Mouse (Mus musculus) neural tube, embryonic 11.5 days (tissue): ENCODE measurements around the gene Mrps14. TPM values are rescaled to one million over a fixed set of nuclear protein-coding genes. Genes with fewer than 3 reads are reported as not detected.

ENCODE experiments used
- ATAC-seq: fragments of 200-750 bp; cut with Nextera tagmentation; 2 replicates; pipeline ENCODE4 v1.8.0; 2017; ENCODE audit warnings: moderate number of reproducible peaks, mild to moderate bottlenecking, moderate TSS enrichment, moderate library complexity; ENCODE audit not compliant: insufficient read depth, low FRiP score, low TSS enrichment
- DNase-seq: peaks from one replicate; pipeline ENCODE4 v3.0.0-alpha.2; 2015; ENCODE audit warnings: low spot score
- H3K27ac ChIP-seq: fragments of 300-500 bp; sonication (generic); 2 replicates; pipeline ENCODE4 v1.5.1; 2014; ENCODE audit warnings: low read depth, mild to moderate bottlenecking, low read length
- H3K27me3 ChIP-seq: fragments of 300-500 bp; sonication (generic); 2 replicates; pipeline ENCODE4 v1.6.1; 2014; ENCODE audit warnings: mild to moderate bottlenecking, low read length, mixed read lengths; ENCODE audit not compliant: control insufficient read depth, insufficient read depth
- H3K36me3 ChIP-seq: fragments of 300-500 bp; sonication (generic); 2 replicates; pipeline ENCODE4 v1.6.1; 2014; ENCODE audit warnings: mild to moderate bottlenecking, low read length, moderate library complexity, mixed read lengths; ENCODE audit not compliant: control insufficient read depth, insufficient read depth
- H3K4me1 ChIP-seq: fragments of 300-500 bp; sonication (generic); 2 replicates; pipeline ENCODE4 v1.6.1; 2014; ENCODE audit warnings: low read length, mixed read lengths; ENCODE audit not compliant: control insufficient read depth, insufficient read depth
- H3K4me2 ChIP-seq: fragments of 300-500 bp; sonication (generic); 2 replicates; pipeline ENCODE4 v1.6.1; 2014; ENCODE audit warnings: low read depth, mild to moderate bottlenecking, moderate library complexity
- H3K4me3 ChIP-seq: fragments of 300-500 bp; sonication (generic); 2 replicates; pipeline ENCODE4 v1.5.1; 2014; ENCODE audit warnings: low read depth, low read length
- H3K9ac ChIP-seq: fragments of 300-500 bp; sonication (generic); 2 replicates; pipeline ENCODE4 v1.6.1; 2014; ENCODE audit warnings: mild to moderate bottlenecking, low read length
- H3K9me3 ChIP-seq: fragments of 300-500 bp; sonication (generic); 2 replicates; pipeline ENCODE4 v1.6.1; 2016; ENCODE audit warnings: low read length; ENCODE audit not compliant: control insufficient read depth
- WGBS: fragments of 180-500 bp; shearing (Covaris S2); extraction: QIAGEN DNeasy Blood & Tissue Kit; methylation state at CpG from one replicate; pipeline ENCODE4 v1.1.7; 2014; 5-methylcytosine and 5-hydroxymethylcytosine counted together
- polyA plus RNA-seq: library from polyadenylated mRNA; unstranded; fragments of >200 nt; fragmentation: Nextera tagmentation; extraction: Ambion mirVana; gene quantifications from 2 replicates; pipeline ENCODE4 v1.2.1, GENCODE M21; 2014

Mrps14 gene
- polyA plus RNA-seq, 1 experiment from 2014 or later = 193 TPM

GRCm38 (mm10) chr1:160181216-160181615 is 13.8 kb upstream of the Mrps14 start:
- H3K36me3 ChIP-seq = no peaks in the 10 kb centered on the region
- H3K4me2 ChIP-seq = no peak overlapping the region
- H3K27ac ChIP-seq = no peak overlapping the region
- no peaks in the 10 kb centered on the region for H3K27me3 ChIP-seq
- no peak overlapping the region for H3K4me3 ChIP-seq
- no peaks in the 10 kb centered on the region for H3K9me3 ChIP-seq
- H3K9ac ChIP-seq = no peak overlapping the region
- peaks cover 3% of the 10 kb centered on the region; the same call in 1 of the 2 replicates for H3K4me1 ChIP-seq
- no peak for ATAC-seq
- 78% methylated on average over 4 of the region's 4 CpGs for WGBS
- no peak for DNase-seq

- Histone ChIP-seq H3K36me3 (no peaks in the 10 kb centered on the region), H3K9me3 (no peaks in the 10 kb centered on the region), H3K27ac (no peak overlapping the region), H3K4me2 (no peak overlapping the region), H3K27me3 (no peaks in the 10 kb centered on the region), H3K4me1 (peaks cover 3% of the 10 kb centered on the region; the same call in 1 of the 2 replicates), H3K4me3 (no peak overlapping the region), H3K9ac (no peak overlapping the region)
- DNase-seq = peak; percentile 76
- 26% methylated on average over 5 of the region's 5 CpGs for WGBS
- peak; percentile 78 for ATAC-seq
These were observed 10.5 kb upstream of the Mrps14 start for GRCm38 (mm10) chr1:160184506-160184905.

- ATAC-seq = no peak; the same call in 1 of the 2 replicates
These were observed 285 bp downstream of the Mrps14 start for GRCm38 (mm10) chr1:160195337-160195663.

DNA sequence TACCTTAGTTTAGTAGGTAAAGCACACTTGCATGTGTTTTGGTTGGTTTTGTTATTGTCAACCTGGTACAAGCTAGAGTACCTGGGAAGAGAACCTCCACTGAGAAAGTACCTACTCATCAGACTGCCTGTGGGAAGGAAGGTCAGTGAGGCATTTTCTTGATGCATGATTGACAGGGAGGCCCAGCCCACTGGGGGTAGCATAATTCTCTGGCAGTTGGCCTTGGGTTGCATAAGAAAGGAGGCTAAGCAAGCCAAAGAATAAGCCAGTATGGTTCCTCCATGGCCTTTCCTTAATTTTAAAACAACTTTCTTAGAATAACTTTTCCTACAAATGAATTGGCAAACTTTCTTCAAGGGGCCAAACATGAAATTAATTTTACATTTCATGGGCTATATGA is 10.5 kb downstream of the Mrps14 start:
- H3K9ac ChIP-seq = no peak overlapping the region
- H3K4me2 ChIP-seq = no peak overlapping the region
- H3K27me3 ChIP-seq = no peaks in the 10 kb centered on the region
- H3K4me3 ChIP-seq = no peak overlapping the region
- DNase-seq (no peak), ATAC-seq (no peak)
- H3K4me1 ChIP-seq = peaks cover 7% of the 10 kb centered on the region
- H3K9me3 ChIP-seq = no peaks in the 10 kb centered on the region
- no peak overlapping the region for H3K27ac ChIP-seq
- peaks cover 11% of the 10 kb centered on the region for H3K36me3 ChIP-seq

More at GRCm38 (mm10) chr1:160195337-160195663, 285 bp downstream of the Mrps14 start:
- peaks cover 5% of the 10 kb centered on the region; the same call in 1 of the 2 replicates for H3K4me1 ChIP-seq
- H3K4me2 ChIP-seq = peak overlapping the region; percentile 58
- no peaks in the 10 kb centered on the region for H3K9me3 ChIP-seq
- peak overlapping the region; percentile 73 for H3K4me3 ChIP-seq
- peak overlapping the region; percentile 34; the same call in 1 of the 2 replicates for H3K27ac ChIP-seq
- H3K9ac ChIP-seq = peak overlapping the region; percentile 75
- DNase-seq = no peak
- no peaks in the 10 kb centered on the region for H3K27me3 ChIP-seq
- H3K36me3 ChIP-seq = no peaks in the 10 kb centered on the region
- under 1% methylated on average over 13 of the region's 13 CpGs for WGBS

GRCm38 (mm10) chr1:160209844-160210243 is 14.8 kb downstream of the Mrps14 start:
- Histone ChIP-seq H3K4me3 (no peak overlapping the region), H3K4me1 (peaks cover 16% of the 10 kb centered on the region), H3K27ac (no peak overlapping the region), H3K9ac (no peak overlapping the region), H3K36me3 (peaks cover 8% of the 10 kb centered on the region), H3K27me3 (no peaks in the 10 kb centered on the region), H3K4me2 (no peak overlapping the region), H3K9me3 (no peaks in the 10 kb centered on the region)
- ATAC-seq (no peak), DNase-seq (no peak)
- WGBS = 56% methylated on average over 2 of the region's 2 CpGs

DNA sequence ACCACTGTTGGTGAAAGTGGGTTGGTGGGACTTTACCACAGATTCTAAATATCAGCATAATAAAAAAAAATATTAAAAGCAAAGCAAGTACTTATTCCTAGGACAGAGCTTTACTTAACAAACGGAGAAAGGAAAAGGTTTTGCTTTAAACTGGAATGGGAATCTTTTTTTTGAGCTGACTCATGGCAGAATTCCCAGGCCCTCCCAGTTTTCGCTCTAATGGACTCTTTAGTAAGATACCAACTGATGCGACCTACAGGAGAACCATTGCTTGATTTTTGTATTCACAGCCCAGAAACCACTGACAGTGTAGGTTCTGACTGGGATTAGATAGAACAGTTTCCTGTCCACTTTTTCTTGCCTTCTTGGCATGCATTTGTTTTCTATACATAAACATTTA is 15.6 kb downstream of the Mrps14 start:
- ATAC-seq (no peak), DNase-seq (no peak)
- Histone ChIP-seq H3K9me3 (no peaks in the 10 kb centered on the region), H3K36me3 (peaks cover 5% of the 10 kb centered on the region), H3K4me1 (peaks cover 16% of the 10 kb centered on the region), H3K9ac (no peak overlapping the region), H3K4me3 (peak overlapping the region; percentile 89; the same call in 1 of the 2 replicates), H3K4me2 (peak overlapping the region; percentile 69), H3K27me3 (no peaks in the 10 kb centered on the region), H3K27ac (no peak overlapping the region)
- 66% methylated on average over 3 of the region's 3 CpGs for WGBS

GRCm38 (mm10) chr1:160211597-160212122 is 16.6 kb downstream of the Mrps14 start:
- ATAC-seq = no peak
- Histone ChIP-seq H3K4me2 (peak overlapping the region; percentile 69), H3K9ac (peak overlapping the region; percentile 94), H3K27ac (0 out of 2 replicates have a peak overlapping the region, but pooled peaks have one; percentile 98), H3K4me3 (peak overlapping the region; percentile 89), H3K4me1 (peaks cover 16% of the 10 kb centered on the region), H3K9me3 (no peaks in the 10 kb centered on the region), H3K27me3 (no peaks in the 10 kb centered on the region), H3K36me3 (no peaks in the 10 kb centered on the region; the same call in 1 of the 2 replicates)
- whole genome bisulfite sequencing = 2% methylated on average over 8 of the region's 8 CpGs
- DNase-seq = no peak

DNA sequence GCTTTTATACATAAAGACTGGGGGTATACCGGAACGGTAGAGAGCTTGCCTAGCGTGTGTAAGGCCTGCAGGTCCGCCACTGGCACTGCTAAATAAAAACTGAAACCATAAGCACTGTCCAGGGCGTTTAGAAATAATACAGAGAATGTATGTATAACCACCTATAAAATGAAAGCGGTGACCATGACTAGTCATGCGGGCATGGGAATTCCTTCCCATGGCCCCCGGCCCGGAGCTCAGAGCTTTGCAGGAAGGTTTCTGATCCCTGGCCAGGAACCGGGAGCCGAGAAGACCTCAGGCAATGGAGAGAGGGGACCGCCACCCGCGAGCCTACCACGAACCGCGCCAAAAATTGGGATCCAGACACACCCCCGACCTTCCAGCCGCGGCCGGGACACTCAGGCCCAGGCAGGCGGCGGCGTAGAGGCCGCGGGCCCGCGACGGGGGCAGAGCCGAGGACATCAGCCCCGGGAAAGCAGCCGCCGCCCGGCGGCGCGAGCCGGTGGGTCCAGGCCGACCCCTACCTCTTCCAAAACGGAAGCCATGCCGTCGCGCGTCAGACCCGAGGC is 17.2 kb downstream of the Mrps14 start:
- Histone ChIP-seq H3K27ac (peak overlapping the region; percentile 98), H3K36me3 (no peaks in the 10 kb centered on the region), H3K4me2 (peak overlapping the region; percentile 69), H3K9me3 (no peaks in the 10 kb centered on the region), H3K4me3 (peak overlapping the region; percentile 89), H3K9ac (peak overlapping the region; percentile 94), H3K4me1 (peaks cover 16% of the 10 kb centered on the region), H3K27me3 (no peaks in the 10 kb centered on the region)
- ATAC-seq (peak; percentile 78), DNase-seq (no peak)
- under 1% methylated on average over 44 of the region's 45 CpGs for WGBS
